Mouse (Mus musculus): ENCODE measurements around the gene Hypk. TPM values are rescaled to one million over a fixed set of nuclear protein-coding genes. Genes with fewer than 3 reads are reported as not detected.
"Not testable (repeated sequence)": the region's sequence is repeated elsewhere in the genome, so short reads cannot be mapped to it uniquely, and the experiment has no call there.

Hypk gene
- total and polyA plus RNA-seq, 2 experiments, result 3.5 to 27.4 TPM

GRCm38 (mm10) chr2:121473301-121474179, 20.4 kb downstream of the Hypk start, which contains the start of gene Mfap1b:
Gene Mfap1b (minus strand): TSS chr2:121474067.
- peak; percentile 89 for DNase-seq (ENCODE audit: extremely low read depth, low read depth, low spot score)
- H3K4me1 ChIP-seq (ENCODE audit: control insufficient read depth, insufficient read depth, low read length), result not testable (repeated sequence)

GRCm38 (mm10) chr2:121474180-121474535, 21.1 kb downstream of the Hypk start:
- WGBS, result 28% methylated on average over 8 of the region's 8 CpGs
- Histone ChIP-seq H3K79me2 (ENCODE audit: control insufficient read depth, insufficient read depth, low read length) (peaks cover 5% of the 10 kb centered on the region; the same call in 1 of the 2 replicates), H3K4me1 (ENCODE audit: control insufficient read depth, insufficient read depth, low read length) (peaks cover 5% of the 10 kb centered on the region), H3K9ac (ENCODE audit: low read depth, low read length) (no peak overlapping the region), H3K4me3 (ENCODE audit: insufficient read depth, low read depth, low read length) (peak overlapping the region; percentile 61), H3K27ac (replicated peaks; ENCODE audit: insufficient read depth, low read depth, low read length) (no peak overlapping the region), H3K27me3 (ENCODE audit: control insufficient read depth, insufficient read depth, low read length) (no peaks in the 10 kb centered on the region), H3K36me3 (ENCODE audit: control insufficient read depth, insufficient read depth, low read length) (no peaks in the 10 kb centered on the region)
- TF ChIP-seq CTCF (IDR thresholded peaks at IDR 0.05; ENCODE audit: low read depth, low read length) (no peak), POLR2A (IDR thresholded peaks at IDR 0.05; ENCODE audit: extremely low read depth, insufficient read depth, low read length) (no peak)
- DNase-seq (ENCODE audit: extremely low read depth, low read depth, low spot score), result no peak

More at GRCm38 (mm10) chr2:121473301-121474179, 20.4 kb downstream of the Hypk start, which contains the start of gene Mfap1b:
- not testable (repeated sequence) for H3K79me2 ChIP-seq (ENCODE audit: control insufficient read depth, insufficient read depth, low read length); H3K27me3 ChIP-seq (ENCODE audit: control insufficient read depth, insufficient read depth, low read length); H3K36me3 ChIP-seq (ENCODE audit: control insufficient read depth, insufficient read depth, low read length)
- Histone ChIP-seq H3K27ac (replicated peaks; ENCODE audit: insufficient read depth, low read depth, low read length) (peak within 1 kb of the TSS; percentile 21; the same call in 1 of the 2 replicates), H3K4me3 (ENCODE audit: insufficient read depth, low read depth, low read length) (peak within 1 kb of the TSS; percentile 61), H3K9ac (ENCODE audit: low read depth, low read length) (peak within 1 kb of the TSS; percentile 56)
- WGBS, result 4% methylated on average over 41 of the region's 41 CpGs
- peak; percentile 88 for TF ChIP-seq POLR2A (IDR thresholded peaks at IDR 0.05; ENCODE audit: extremely low read depth, insufficient read depth, low read length)

- not testable (repeated sequence) for H3K4me3 ChIP-seq (ENCODE audit: insufficient read depth, low read depth, low read length); H3K27me3 ChIP-seq (ENCODE audit: control insufficient read depth, insufficient read depth, low read length); H3K79me2 ChIP-seq (ENCODE audit: control insufficient read depth, insufficient read depth, low read length); H3K27ac ChIP-seq (replicated peaks; ENCODE audit: insufficient read depth, low read depth, low read length); H3K4me1 ChIP-seq (ENCODE audit: control insufficient read depth, insufficient read depth, low read length); H3K9ac ChIP-seq (ENCODE audit: low read depth, low read length); H3K36me3 ChIP-seq (ENCODE audit: control insufficient read depth, insufficient read depth, low read length); DNase-seq (ENCODE audit: extremely low read depth, low read depth, low spot score)
- 100% methylated on average over 2 of the region's 2 CpGs for WGBS
Observed at GRCm38 (mm10) chr2:121475306-121475705, 22.2 kb downstream of the Hypk start.

GRCm38 (mm10) chr2:121477491-121478266, 24.6 kb downstream of the Hypk start:
- Histone ChIP-seq H3K27me3 (ENCODE audit: control insufficient read depth, insufficient read depth, low read length) (no peaks in the 10 kb centered on the region), H3K79me2 (ENCODE audit: control insufficient read depth, insufficient read depth, low read length) (no peaks in the 10 kb centered on the region), H3K36me3 (ENCODE audit: control insufficient read depth, insufficient read depth, low read length) (no peaks in the 10 kb centered on the region), H3K9ac (ENCODE audit: low read depth, low read length) (no peak overlapping the region), H3K27ac (replicated peaks; ENCODE audit: insufficient read depth, low read depth, low read length) (no peak overlapping the region), H3K4me1 (ENCODE audit: control insufficient read depth, insufficient read depth, low read length) (no peaks in the 10 kb centered on the region; the same call in 1 of the 2 replicates), H3K4me3 (ENCODE audit: insufficient read depth, low read depth, low read length) (no peak overlapping the region)
- 90% methylated on average over 3 of the region's 3 CpGs for WGBS
- TF ChIP-seq CTCF (IDR thresholded peaks at IDR 0.05; ENCODE audit: low read depth, low read length), result no peak
- no peak for TF ChIP-seq POLR2A (IDR thresholded peaks at IDR 0.05; ENCODE audit: extremely low read depth, insufficient read depth, low read length)
- no peak for DNase-seq (ENCODE audit: extremely low read depth, low read depth, low spot score)

- H3K4me1 ChIP-seq (ENCODE audit: control insufficient read depth, insufficient read depth, low read length), result no peaks in the 10 kb centered on the region
- H3K4me3 ChIP-seq (ENCODE audit: insufficient read depth, low read depth, low read length), result no peak overlapping the region
- H3K27me3 ChIP-seq (ENCODE audit: control insufficient read depth, insufficient read depth, low read length), result no peaks in the 10 kb centered on the region
- H3K9ac ChIP-seq (ENCODE audit: low read depth, low read length), result no peak overlapping the region
- TF ChIP-seq CTCF (IDR thresholded peaks at IDR 0.05; ENCODE audit: low read depth, low read length) (peak; percentile 90), POLR2A (IDR thresholded peaks at IDR 0.05; ENCODE audit: extremely low read depth, insufficient read depth, low read length) (no peak)
- H3K36me3 ChIP-seq (ENCODE audit: control insufficient read depth, insufficient read depth, low read length), result no peaks in the 10 kb centered on the region
- H3K27ac ChIP-seq (replicated peaks; ENCODE audit: insufficient read depth, low read depth, low read length), result no peak overlapping the region
- H3K79me2 ChIP-seq (ENCODE audit: control insufficient read depth, insufficient read depth, low read length), result no peaks in the 10 kb centered on the region
- DNase-seq (ENCODE audit: extremely low read depth, low read depth, low spot score), result peak; percentile 45
- 54% methylated on average over 3 of the region's 3 CpGs for WGBS
Observed at GRCm38 (mm10) chr2:121480498-121480897, 27.4 kb downstream of the Hypk start.

GRCm38 (mm10) chr2:121480916-121481315, 27.8 kb downstream of the Hypk start:
- H3K9ac ChIP-seq (ENCODE audit: low read depth, low read length); H3K4me3 ChIP-seq (ENCODE audit: insufficient read depth, low read depth, low read length); DNase-seq (ENCODE audit: extremely low read depth, low read depth, low spot score); H3K27ac ChIP-seq (replicated peaks; ENCODE audit: insufficient read depth, low read depth, low read length); H3K79me2 ChIP-seq (ENCODE audit: control insufficient read depth, insufficient read depth, low read length); H3K27me3 ChIP-seq (ENCODE audit: control insufficient read depth, insufficient read depth, low read length); H3K36me3 ChIP-seq (ENCODE audit: control insufficient read depth, insufficient read depth, low read length); H3K4me1 ChIP-seq (ENCODE audit: control insufficient read depth, insufficient read depth, low read length): not testable (repeated sequence)
- WGBS, result 82% methylated on average over 13 of the region's 13 CpGs
